Mouse (Mus musculus) small intestine, adult 2 months (tissue): ENCODE measurements around the gene Acadvl.

Experiments
- CTCF ChIP-seq: fragments of 200-500 bp; IDR thresholded peaks from 2 replicates; pipeline ENCODE4 v1.5.1; 2012; ENCODE audit warnings: low read depth, mild to moderate bottlenecking, control low read depth, inconsistent platforms, low read length, moderate library complexity, mixed read lengths; ENCODE audit not compliant: insufficient replicate concordance, insufficient read length; ENCODE audit errors: extremely low read depth
- POLR2A ChIP-seq: fragments of 200-500 bp; IDR thresholded peaks from 2 replicates; pipeline ENCODE4 v1.6.1; 2012; ENCODE audit warnings: low read depth, mild to moderate bottlenecking, control low read depth, inconsistent platforms, low read length, moderate library complexity

- TF ChIP-seq CTCF (no peak), POLR2A (no peak)
Measured at GRCm38 (mm10) chr11:70039631-70040030, 24.4 kb upstream of the Acadvl start.
